Comparison of ENCODE assay signal across 8 mouse cellular contexts in genomic region chr17:33931159-33931866, GRCm38 (mm10). TPM values are rescaled to one million over a fixed set of nuclear protein-coding genes. Genes with fewer than 3 reads are reported as not detected.
A peak's percentile ranks its signal among the peaks of the same experiment; 100 is the strongest.
DNase-seq lines count a peak whose midpoint lies in the region; ATAC-seq and TF ChIP-seq lines count a peak whose summit lies in the region.

No protein-coding gene starts in this region.

- WGBS in intestine, postnatal 0 days: 52% methylated on average over 18 of the region's 18 CpGs
- WGBS in neural tube, embryonic 14.5 days: 33% methylated on average over 18 of the region's 18 CpGs

- 0 out of 2 replicates have a peak overlapping the region, but pooled peaks have one; percentile 81 for H3K9ac ChIP-seq in intestine, postnatal 0 days (ENCODE audit: low read depth, low read length)
- H3K9ac ChIP-seq in neural tube, embryonic 14.5 days (replicated peaks; ENCODE audit: low read depth, low read length): peak overlapping the region; percentile 72

- H3K9me3 ChIP-seq in intestine, postnatal 0 days (ENCODE audit: control insufficient read depth): no peaks in the 10 kb centered on the region
- no peaks in the 10 kb centered on the region for H3K9me3 ChIP-seq in neural tube, embryonic 14.5 days (ENCODE audit: control insufficient read depth, low read length)

- peak overlapping the region; percentile 82 for H3K4me3 ChIP-seq in testis, adult 2 months (ENCODE audit: control insufficient read depth, low read depth, low read length)
- H3K4me3 ChIP-seq in intestine, postnatal 0 days (ENCODE audit: low read depth, low read length): peak overlapping the region; percentile 81
- peak overlapping the region; percentile 65 for H3K4me3 ChIP-seq in neural tube, embryonic 14.5 days (ENCODE audit: low read depth, low read length)

- no peak for TF ChIP-seq POLR2A in testis, adult 2 months (IDR thresholded peaks at IDR 0.05; ENCODE audit: control insufficient read depth, low read depth, low read length)

- no peak for TF ChIP-seq CTCF in testis, adult 2 months (IDR thresholded peaks at IDR 0.05; ENCODE audit: control insufficient read depth, insufficient read depth, insufficient replicate concordance, low read depth, low read length)
- no peak for TF ChIP-seq CTCF in intestine, postnatal 0 days (IDR thresholded peaks at IDR 0.05; ENCODE audit: low read depth)

- H3K36me3 ChIP-seq in testis, adult 2 months (ENCODE audit: control insufficient read depth, insufficient read depth, low read length): no peaks in the 10 kb centered on the region
- H3K36me3 ChIP-seq in intestine, postnatal 0 days (ENCODE audit: control insufficient read depth, insufficient read depth): peaks cover 38% of the 10 kb centered on the region; the same call in 1 of the 2 replicates
- peaks cover 10% of the 10 kb centered on the region; the same call in 1 of the 2 replicates for H3K36me3 ChIP-seq in neural tube, embryonic 14.5 days (ENCODE audit: control insufficient read depth, insufficient read depth, low read length)

- DNase-seq in cerebellum, adult 11-12 months: peak; percentile 64
- no peak for DNase-seq in testis, postnatal 14 days (ENCODE audit: low spot score)
- no peak for DNase-seq in frontal cortex, postnatal 36 days (ENCODE audit: low spot score in 2 of 2)
- DNase-seq in frontal cortex, postnatal 14 days (ENCODE audit: low spot score in 2 of 2): no peak

- no peak overlapping the region for H3K27ac ChIP-seq in testis, adult 2 months (ENCODE audit: control insufficient read depth, insufficient read depth, low read depth, low read length)
- no peak overlapping the region for H3K27ac ChIP-seq in intestine, postnatal 0 days (ENCODE audit: low read depth, low read length)
- no peak overlapping the region for H3K27ac ChIP-seq in neural tube, embryonic 14.5 days (ENCODE audit: low read depth, low read length)

- peak overlapping the region; percentile 100 for H3K4me2 ChIP-seq in intestine, postnatal 0 days (replicated peaks; ENCODE audit: low read depth)
- H3K4me2 ChIP-seq in neural tube, embryonic 14.5 days (ENCODE audit: low read depth, low read length): peak overlapping the region; percentile 79

- peaks cover 10% of the 10 kb centered on the region for H3K4me1 ChIP-seq in testis, adult 2 months (ENCODE audit: control insufficient read depth, insufficient read depth, low read length)
- H3K4me1 ChIP-seq in intestine, postnatal 0 days (replicated peaks; ENCODE audit: control insufficient read depth, insufficient read depth, low read length): no peaks in the 10 kb centered on the region
- peaks cover 9% of the 10 kb centered on the region for H3K4me1 ChIP-seq in neural tube, embryonic 14.5 days (ENCODE audit: control insufficient read depth, insufficient read depth, low read length)

- ATAC-seq in cerebellum, adult (ENCODE audit: insufficient number of reproducible peaks, low FRiP score, low TSS enrichment): no peak
- no peak for ATAC-seq in intestine, postnatal 0 days
- ATAC-seq in neural tube, embryonic 14.5 days (ENCODE audit: low read depth): no peak

- H3K27me3 ChIP-seq in testis, adult 2 months (ENCODE audit: control insufficient read depth, insufficient read depth, low read length): no peaks in the 10 kb centered on the region
- no peaks in the 10 kb centered on the region for H3K27me3 ChIP-seq in intestine, postnatal 0 days (replicated peaks; ENCODE audit: control insufficient read depth, insufficient read depth, low read length)
- H3K27me3 ChIP-seq in neural tube, embryonic 14.5 days (ENCODE audit: control insufficient read depth, insufficient read depth, low read length): no peaks in the 10 kb centered on the region

RNA-seq across cellular contexts. Expression of gene Rgl2, which starts 2.0 kb away (rescaled TPM):
- 83.4 and 93.0 TPM in 2 replicates for polyA plus RNA-seq in testis, adult 2 months (2012; rRNA removed)
- polyA plus RNA-seq in intestine, postnatal 0 days (2015; fragmentation: Nextera tagmentation; extraction: Ambion mirVana): 10.8 and 11.6 TPM in 2 replicates
- 48.8 and 51.3 TPM in 2 replicates for polyA plus RNA-seq in neural tube, embryonic 14.5 days (2014; fragmentation: Nextera tagmentation; extraction: Ambion mirVana)

RNA-seq across cellular contexts. Expression of gene Pfdn6, which starts 8.8 kb away (rescaled TPM):
- polyA plus RNA-seq in testis, adult 2 months (2012; rRNA removed): 54.8 and 58.7 TPM in 2 replicates
- polyA plus RNA-seq in intestine, postnatal 0 days (2015; fragmentation: Nextera tagmentation; extraction: Ambion mirVana): 111 and 116 TPM in 2 replicates
- 168 TPM in 2 replicates for polyA plus RNA-seq in neural tube, embryonic 14.5 days (2014; fragmentation: Nextera tagmentation; extraction: Ambion mirVana)

RNA-seq across cellular contexts. Expression of gene Wdr46, which starts 9.1 kb away (rescaled TPM):
- 25.1 and 25.4 TPM in 2 replicates for polyA plus RNA-seq in testis, adult 2 months (2012; rRNA removed)
- polyA plus RNA-seq in intestine, postnatal 0 days (2015; fragmentation: Nextera tagmentation; extraction: Ambion mirVana): 10.6 and 11.2 TPM in 2 replicates
- 18.9 TPM in 2 replicates for polyA plus RNA-seq in neural tube, embryonic 14.5 days (2014; fragmentation: Nextera tagmentation; extraction: Ambion mirVana)

RNA-seq across cellular contexts. Expression of gene Zbtb22, which starts 15.6 kb away (rescaled TPM):
- polyA plus RNA-seq in testis, adult 2 months (2012; rRNA removed): 65.0 and 66.5 TPM in 2 replicates
- polyA plus RNA-seq in intestine, postnatal 0 days (2015; fragmentation: Nextera tagmentation; extraction: Ambion mirVana): 11.1 and 12.9 TPM in 2 replicates
- polyA plus RNA-seq in neural tube, embryonic 14.5 days (2014; fragmentation: Nextera tagmentation; extraction: Ambion mirVana): 6.5 and 8.9 TPM in 2 replicates

RNA-seq across cellular contexts. Expression of gene Tapbp, which starts 15.6 kb away (rescaled TPM):
- polyA plus RNA-seq in testis, adult 2 months (2012; rRNA removed): 71.7 and 80.8 TPM in 2 replicates
- 102 and 110 TPM in 2 replicates for polyA plus RNA-seq in intestine, postnatal 0 days (2015; fragmentation: Nextera tagmentation; extraction: Ambion mirVana)
- polyA plus RNA-seq in neural tube, embryonic 14.5 days (2014; fragmentation: Nextera tagmentation; extraction: Ambion mirVana): 35.7 and 36.2 TPM in 2 replicates
